Mouse (Mus musculus) intestine, embryonic 16.5 days (tissue): ENCODE measurements around the gene Pcnx2. TPM values are rescaled to one million over a fixed set of nuclear protein-coding genes. Genes with fewer than 3 reads are reported as not detected.

ENCODE experiments used
- ATAC-seq: fragments of 200-750 bp; cut with Nextera tagmentation; 2 replicates; pipeline ENCODE4 v1.8.0; 2017; ENCODE audit warnings: moderate TSS enrichment, moderate library complexity
- H3K27ac ChIP-seq: fragments of 300-500 bp; sonication (generic); 2 replicates; pipeline ENCODE4 v1.5.1; 2014; ENCODE audit warnings: mild to moderate bottlenecking, low read length
- H3K27me3 ChIP-seq: fragments of 300-500 bp; sonication (generic); replicated peaks from 2 replicates; pipeline ENCODE4 v1.6.1; 2014; ENCODE audit warnings: low read length, control low read depth, mixed read lengths; ENCODE audit not compliant: control insufficient read depth, insufficient read depth
- H3K36me3 ChIP-seq: fragments of 300-500 bp; sonication (generic); 2 replicates; pipeline ENCODE4 v1.6.1; 2014; ENCODE audit warnings: low read length, control low read depth; ENCODE audit not compliant: control insufficient read depth, insufficient read depth
- H3K4me1 ChIP-seq: fragments of 300-500 bp; sonication (generic); 2 replicates; pipeline ENCODE4 v1.6.1; 2014; ENCODE audit warnings: low read length, control low read depth, mixed read lengths; ENCODE audit not compliant: control insufficient read depth, insufficient read depth
- H3K4me2 ChIP-seq: fragments of 300-500 bp; sonication (generic); 2 replicates; pipeline ENCODE4 v1.6.1; 2014; ENCODE audit warnings: low read depth, low read length, control low read depth
- H3K4me3 ChIP-seq: fragments of 300-500 bp; sonication (generic); 2 replicates; pipeline ENCODE4 v1.5.1; 2014; ENCODE audit warnings: mild to moderate bottlenecking, low read length
- H3K9ac ChIP-seq: fragments of 300-500 bp; sonication (generic); 2 replicates; pipeline ENCODE4 v1.6.1; 2014; ENCODE audit warnings: low read depth, low read length
- H3K9me3 ChIP-seq: fragments of 300-500 bp; sonication (generic); 2 replicates; pipeline ENCODE4 v1.6.1; 2016; ENCODE audit warnings: low read length, control low read depth; ENCODE audit not compliant: control insufficient read depth
- WGBS: fragments of 180-500 bp; shearing (Covaris S2); extraction: QIAGEN DNeasy Blood & Tissue Kit; methylation state at CpG from one replicate; pipeline ENCODE4 v1.1.7; 2014; 5-methylcytosine and 5-hydroxymethylcytosine counted together
- polyA plus RNA-seq: library from polyadenylated mRNA; unstranded; fragments of >200 nt; fragmentation: Nextera tagmentation; extraction: Ambion mirVana; gene quantifications from 2 replicates; pipeline ENCODE4 v1.2.1, GENCODE M21; 2015

Gene Pcnx2
- polyA plus RNA-seq, 1 experiment from 2014 or later, result 0.10 TPM

GRCm38 (mm10) chr8:125757106-125757496 lies 141.0 kb downstream of the Pcnx2 start:
- Histone ChIP-seq H3K4me1 (0 out of 2 replicates have a peak, but pooled peaks cover 4% of the 10 kb centered on the region), H3K27me3 (no peaks in the 10 kb centered on the region), H3K4me3 (no peak overlapping the region), H3K4me2 (no peak overlapping the region), H3K36me3 (no peaks in the 10 kb centered on the region), H3K27ac (no peak overlapping the region), H3K9me3 (no peaks in the 10 kb centered on the region), H3K9ac (no peak overlapping the region)
- 20% methylated on average over 1 of the region's 1 CpGs for WGBS
- no peak for ATAC-seq

GRCm38 (mm10) chr8:125756391-125757105 lies 141.6 kb downstream of the Pcnx2 start:
- Histone ChIP-seq H3K9me3 (no peaks in the 10 kb centered on the region), H3K4me2 (no peak overlapping the region), H3K9ac (no peak overlapping the region), H3K4me3 (no peak overlapping the region), H3K27me3 (no peaks in the 10 kb centered on the region), H3K36me3 (no peaks in the 10 kb centered on the region), H3K4me1 (0 out of 2 replicates have a peak, but pooled peaks cover 4% of the 10 kb centered on the region), H3K27ac (no peak overlapping the region)
- no peak for ATAC-seq
- WGBS, result 47% methylated on average over 9 of the region's 9 CpGs

- no peak for ATAC-seq
- H3K27me3 ChIP-seq, result no peaks in the 10 kb centered on the region
- no peak overlapping the region for H3K27ac ChIP-seq
- H3K9ac ChIP-seq, result no peak overlapping the region
- 71% methylated on average over 8 of the region's 8 CpGs for WGBS
- H3K4me3 ChIP-seq, result no peak overlapping the region
- H3K9me3 ChIP-seq, result no peaks in the 10 kb centered on the region
- H3K36me3 ChIP-seq, result no peaks in the 10 kb centered on the region
- H3K4me1 ChIP-seq, result 0 out of 2 replicates have a peak, but pooled peaks cover 4% of the 10 kb centered on the region
- H3K4me2 ChIP-seq, result no peak overlapping the region
These were observed 142.2 kb downstream of the Pcnx2 start for GRCm38 (mm10) chr8:125755896-125756295.

- H3K4me3 ChIP-seq, result no peak overlapping the region
- H3K27ac ChIP-seq, result no peak overlapping the region
- no peaks in the 10 kb centered on the region for H3K27me3 ChIP-seq
- H3K36me3 ChIP-seq, result no peaks in the 10 kb centered on the region
- H3K4me2 ChIP-seq, result no peak overlapping the region
- no peak for ATAC-seq
- no peaks in the 10 kb centered on the region for H3K9me3 ChIP-seq
- no peak overlapping the region for H3K9ac ChIP-seq
- no peaks in the 10 kb centered on the region for H3K4me1 ChIP-seq
- 59% methylated on average over 8 of the region's 8 CpGs for WGBS
These were observed 147.3 kb downstream of the Pcnx2 start for GRCm38 (mm10) chr8:125750846-125751245.

GRCm38 (mm10) chr8:125747390-125747789 lies 150.7 kb downstream of the Pcnx2 start:
- Histone ChIP-seq H3K9ac (no peak overlapping the region), H3K27ac (no peak overlapping the region), H3K4me2 (no peak overlapping the region), H3K36me3 (no peaks in the 10 kb centered on the region), H3K9me3 (no peaks in the 10 kb centered on the region), H3K27me3 (no peaks in the 10 kb centered on the region), H3K4me3 (no peak overlapping the region), H3K4me1 (no peaks in the 10 kb centered on the region)
- no peak for ATAC-seq
- 67% methylated on average over 8 of the region's 8 CpGs for WGBS

- Histone ChIP-seq H3K36me3 (no peaks in the 10 kb centered on the region), H3K9me3 (no peaks in the 10 kb centered on the region), H3K4me1 (peaks cover 7% of the 10 kb centered on the region; the same call in 1 of the 2 replicates), H3K4me3 (no peak overlapping the region), H3K9ac (no peak overlapping the region), H3K4me2 (no peak overlapping the region), H3K27ac (no peak overlapping the region), H3K27me3 (no peaks in the 10 kb centered on the region)
- no peak for ATAC-seq
- 88% methylated on average over 10 of the region's 10 CpGs for WGBS
These were observed 153.1 kb downstream of the Pcnx2 start for GRCm38 (mm10) chr8:125744914-125745576.

- ATAC-seq, result no peak
- Histone ChIP-seq H3K4me3 (no peak overlapping the region), H3K9ac (no peak overlapping the region), H3K27ac (no peak overlapping the region), H3K9me3 (no peaks in the 10 kb centered on the region), H3K27me3 (no peaks in the 10 kb centered on the region), H3K4me2 (no peak overlapping the region), H3K4me1 (peaks cover 7% of the 10 kb centered on the region; the same call in 1 of the 2 replicates), H3K36me3 (no peaks in the 10 kb centered on the region)
- WGBS, result 75% methylated on average over 8 of the region's 8 CpGs
These were observed 155.7 kb downstream of the Pcnx2 start for GRCm38 (mm10) chr8:125742406-125742805.

- no peaks in the 10 kb centered on the region; the same call in 1 of the 2 replicates for H3K36me3 ChIP-seq
- H3K27ac ChIP-seq, result no peak overlapping the region
- H3K4me3 ChIP-seq, result no peak overlapping the region
- no peak overlapping the region for H3K4me2 ChIP-seq
- no peak overlapping the region for H3K9ac ChIP-seq
- 43% methylated on average over 2 of the region's 2 CpGs for WGBS
- no peaks in the 10 kb centered on the region for H3K27me3 ChIP-seq
- ATAC-seq, result peak; percentile 92
- H3K4me1 ChIP-seq, result peaks cover 7% of the 10 kb centered on the region; the same call in 1 of the 2 replicates
- H3K9me3 ChIP-seq, result no peaks in the 10 kb centered on the region
These were observed 156.3 kb downstream of the Pcnx2 start for GRCm38 (mm10) chr8:125741855-125742254.

- Histone ChIP-seq H3K36me3 (no peaks in the 10 kb centered on the region; the same call in 1 of the 2 replicates), H3K4me2 (no peak overlapping the region), H3K27ac (no peak overlapping the region), H3K27me3 (no peaks in the 10 kb centered on the region), H3K4me1 (peaks cover 7% of the 10 kb centered on the region; the same call in 1 of the 2 replicates), H3K9me3 (no peaks in the 10 kb centered on the region), H3K4me3 (no peak overlapping the region), H3K9ac (no peak overlapping the region)
- 76% methylated on average over 5 of the region's 5 CpGs for WGBS
- 0 out of 2 replicates have a peak, but pooled peaks have one; percentile 9 for ATAC-seq
These were observed 156.7 kb downstream of the Pcnx2 start for GRCm38 (mm10) chr8:125741377-125741776.
